Mouse (Mus musculus): Measurements from ENCODE around the gene Olfr1442. TPM values are rescaled to one million over a fixed set of nuclear protein-coding genes. Genes with fewer than 3 reads are reported as not detected.

Gene Olfr1442
- total RNA-seq (2023) = not detected

GRCm38 (mm10) chr19:12670139-12670538, at the start of gene Olfr1442:
Gene Olfr1442 (plus strand): TSS chr19:12670439.

GRCm38 (mm10) chr19:12633176-12633575, 37.1 kb upstream of the Olfr1442 start, which contains the start of gene Glyat:
Gene Glyat (plus strand): TSS chr19:12633308.

GRCm38 (mm10) chr19:12677812-12678211, 7.6 kb downstream of the Olfr1442 start, which contains the start of gene Olfr1443:
Gene Olfr1443 (plus strand): TSS chr19:12678112.

GRCm38 (mm10) chr19:12695590-12695989, 25.4 kb downstream of the Olfr1442 start, which contains the start of gene Keg1:
Gene Keg1 (plus strand): TSS chr19:12695786.

Other genes with a start within 250 kb of the Olfr1442 start
- not detected for gene Pfpl, start 242.5 kb upstream of the Olfr1442 start, total RNA-seq (2023)
- 10 to 100 TPM; 28.9 to 39.3 TPM for gene Mpeg1, start 209.7 kb upstream of the Olfr1442 start, total RNA-seq (2023)
- gene Dtx4, start 169.0 kb upstream of the Olfr1442 start, total RNA-seq (2023) = 1 to 10 TPM; 6.6 to 9.8 TPM
- 100 to 1,000 TPM; 155 to 164 TPM for gene Fam111a, start 124.7 kb upstream of the Olfr1442 start, total RNA-seq (2023)
- not detected for gene Gm4952, start 70.5 kb upstream of the Olfr1442 start, total RNA-seq (2023)
- gene Glyat, start 37.1 kb upstream of the Olfr1442 start, total RNA-seq (2023) = not detected
- not detected for gene Olfr1443, start 7.7 kb downstream of the Olfr1442 start, total RNA-seq (2023)
- not detected for gene Keg1, start 25.3 kb downstream of the Olfr1442 start, total RNA-seq (2023)
- gene Cntf, start 95.2 kb downstream of the Olfr1442 start, total RNA-seq (2023) = 1 to 10 TPM; 3.6 to 5.0 TPM
- gene Zfp91, start 125.7 kb downstream of the Olfr1442 start, total RNA-seq (2023) = 10 to 100 TPM; 93.7 to 98.7 TPM
- gene Lpxn, start 125.8 kb downstream of the Olfr1442 start, total RNA-seq (2023) = 10 to 100 TPM; 80.8 to 86.4 TPM
- gene Gm5244, start 176.2 kb downstream of the Olfr1442 start, total RNA-seq (2023) = 1 to 10 TPM; 5.7 to 6.8 TPM
- under 1 TPM; 0.58 to 0.68 TPM for gene Olfr1444, start 186.8 kb downstream of the Olfr1442 start, total RNA-seq (2023)
- gene Olfr1445, start 213.4 kb downstream of the Olfr1442 start, total RNA-seq (2023) = not detected
- gene Olfr1446, start 223.1 kb downstream of the Olfr1442 start, total RNA-seq (2023) = not detected
- not detected for gene Olfr1447, start 233.3 kb downstream of the Olfr1442 start, total RNA-seq (2023)